Comparison of ENCODE assay signal across 9 mouse cellular contexts in the genomic region with DNA sequence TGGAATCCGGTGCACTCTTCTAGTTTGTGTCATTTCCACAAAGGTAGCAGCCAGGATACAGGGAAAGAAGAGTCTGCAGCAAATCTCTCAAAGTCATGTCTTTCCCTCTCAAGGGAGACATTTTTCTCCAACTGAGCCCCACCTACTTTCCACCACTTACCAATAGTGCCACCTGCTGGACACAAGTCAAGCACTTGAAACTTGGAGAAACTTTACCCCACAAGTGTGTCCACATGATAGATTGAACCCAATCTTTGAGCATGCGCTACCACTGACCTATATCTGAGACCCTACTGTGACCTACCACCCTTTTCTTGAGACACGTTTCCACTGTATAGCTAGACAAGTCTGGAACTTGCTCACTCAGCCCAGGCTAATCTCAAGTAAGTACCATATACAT. TPM values are rescaled to one million over a fixed set of nuclear protein-coding genes. Genes with fewer than 3 reads are reported as not detected.
DNase-seq lines count a peak whose midpoint lies in the region; ATAC-seq and TF ChIP-seq lines count a peak whose summit lies in the region.
"Had no signal": no experiment of that assay in that cellular context is flagged by ENCODE, and none has a peak within 500 bp of the region (broad histone marks: within the 10 kb centered on the region; RNA-seq: fewer than 3 reads in every experiment).

No protein-coding gene starts in this region.

- no peak overlapping the region for H3K9ac ChIP-seq in neural tube, embryonic 15.5 days (replicated peaks)

- H3K9me3 ChIP-seq in neural tube, embryonic 15.5 days (replicated peaks), result no peaks in the 10 kb centered on the region
- H3K9me3 ChIP-seq in hindbrain, embryonic 10.5 days, result no peaks in the 10 kb centered on the region; the same call in 1 of the 2 replicates

- H3K27me3 ChIP-seq in neural tube, embryonic 15.5 days (replicated peaks), result no peaks in the 10 kb centered on the region
- H3K27me3 ChIP-seq in hindbrain, embryonic 10.5 days (ENCODE audit: insufficient read depth, poor library complexity, severe bottlenecking), result no peaks in the 10 kb centered on the region

- no peak for DNase-seq in gastrocnemius, adult 2 months
- no peak for DNase-seq in gastrocnemius, postnatal 4 days (ENCODE audit: low spot score in 2 of 2)
- DNase-seq in 3T3-L1 (ENCODE audit: low read depth, low spot score) (peak; percentile 72), NIH3T3 (ENCODE audit: low read depth) (peak; percentile 81)
- DNase-seq in heart, postnatal 4 days, result peak; percentile 45
- DNase-seq in natural killer cell, adult 2 months (ENCODE audit: low spot score in 2 of 2), result peak; percentile 40 to 54
- DNase-seq in hindbrain, embryonic 10.5 days (ENCODE audit: low spot score), result no peak

- no peak overlapping the region for H3K4me2 ChIP-seq in neural tube, embryonic 15.5 days

- peak; percentile 66 for TF ChIP-seq CTCF in gastrocnemius, adult 2 months (IDR thresholded peaks at IDR 0.05)

- no peak for ATAC-seq in neural tube, embryonic 15.5 days (ENCODE audit: low FRiP score)

- H3K27ac ChIP-seq in gastrocnemius, adult 2 months, result peak overlapping the region; percentile 9; the same call in 1 of the 2 replicates
- no peak overlapping the region for H3K27ac ChIP-seq in neural tube, embryonic 15.5 days (replicated peaks)
- no peak overlapping the region for H3K27ac ChIP-seq in hindbrain, embryonic 10.5 days

- H3K4me3 ChIP-seq in gastrocnemius, adult 2 months, result no peak overlapping the region
- H3K4me3 ChIP-seq in neural tube, embryonic 15.5 days (replicated peaks), result no peak overlapping the region
- H3K4me3 ChIP-seq in hindbrain, embryonic 10.5 days, result no peak overlapping the region

- peaks cover 37% of the 10 kb centered on the region for H3K36me3 ChIP-seq in neural tube, embryonic 15.5 days
- peaks cover 42% of the 10 kb centered on the region for H3K36me3 ChIP-seq in hindbrain, embryonic 10.5 days

- H3K4me1 ChIP-seq in neural tube, embryonic 15.5 days, result peaks cover 9% of the 10 kb centered on the region
- peaks cover 8% of the 10 kb centered on the region for H3K4me1 ChIP-seq in hindbrain, embryonic 10.5 days (replicated peaks)

- intact Hi-C loops in gastrocnemius, adult 2 months (cut with DNase I), result loop anchor here (5.0 to 10.0 kb wide), 2 partner anchors 66 to 214 kb away; a partner anchor contains a TSS

- 51% methylated on average over 3 of the region's 3 CpGs for WGBS in neural tube, embryonic 15.5 days
- 50% methylated on average over 3 of the region's 3 CpGs for WGBS in hindbrain, embryonic 10.5 days

RNA-seq across cellular contexts. Expression of a gene that starts 1.9 kb away (rescaled TPM):
- total RNA-seq in gastrocnemius, adult 2 months (2021), result 10 to 100 TPM; 13.8 to 19.2 TPM
- 10 to 100 TPM; 22.6 to 23.8 TPM for total RNA-seq in gastrocnemius, postnatal 4 days (2021)
- total RNA-seq in heart, postnatal 4 days (2021), result 10 to 100 TPM; 24.7 to 25.9 TPM
- 72.2 and 89.5 TPM in 2 replicates for polyA plus RNA-seq in neural tube, embryonic 15.5 days (2015; fragmentation: Nextera tagmentation; extraction: Ambion mirVana)
- polyA plus RNA-seq in hindbrain, embryonic 10.5 days (2016; fragmentation: Nextera tagmentation; extraction: Ambion mirVana), result 82.2 and 85.5 TPM in 2 replicates

RNA-seq across cellular contexts. Expression of a gene that starts 28.9 kb away (rescaled TPM):
- 10 to 100 TPM; 33.4 to 38.7 TPM for total RNA-seq in gastrocnemius, adult 2 months (2021)
- total RNA-seq in gastrocnemius, postnatal 4 days (2021), result 10 to 100 TPM; 66.8 to 78.1 TPM
- 10 to 100 TPM; 61.8 to 70.6 TPM for total RNA-seq in heart, postnatal 4 days (2021)
- 157 and 172 TPM in 2 replicates for polyA plus RNA-seq in neural tube, embryonic 15.5 days (2015; fragmentation: Nextera tagmentation; extraction: Ambion mirVana)
- polyA plus RNA-seq in hindbrain, embryonic 10.5 days (2016; fragmentation: Nextera tagmentation; extraction: Ambion mirVana), result 239 and 277 TPM in 2 replicates

RNA-seq across cellular contexts. Expression of a gene that starts 31.8 kb away (rescaled TPM):
- total RNA-seq in gastrocnemius, adult 2 months (2021), result 1,000 to 10,000 TPM in 1 of 2 experiments, 100 to 1,000 TPM in 1; 882 to 1,223 TPM
- 100 to 1,000 TPM; 799 to 899 TPM for total RNA-seq in gastrocnemius, postnatal 4 days (2021)
- total RNA-seq in heart, postnatal 4 days (2021), result 100 to 1,000 TPM; 621 to 625 TPM
- polyA plus RNA-seq in neural tube, embryonic 15.5 days (2015; fragmentation: Nextera tagmentation; extraction: Ambion mirVana), result 326 and 346 TPM in 2 replicates
- polyA plus RNA-seq in hindbrain, embryonic 10.5 days (2016; fragmentation: Nextera tagmentation; extraction: Ambion mirVana), result 313 and 393 TPM in 2 replicates

RNA-seq across cellular contexts. Expression of a gene that starts 52.5 kb away (rescaled TPM):
- not detected for total RNA-seq in gastrocnemius, adult 2 months (2021)
- total RNA-seq in gastrocnemius, postnatal 4 days (2021), result not detected
- not detected for total RNA-seq in heart, postnatal 4 days (2021)
- not detected in 2 replicates for polyA plus RNA-seq in neural tube, embryonic 15.5 days (2015; fragmentation: Nextera tagmentation; extraction: Ambion mirVana)
- not detected in 2 replicates for polyA plus RNA-seq in hindbrain, embryonic 10.5 days (2016; fragmentation: Nextera tagmentation; extraction: Ambion mirVana)
- polyA plus RNA-seq: limb, embryonic 11.5 days had no signal

Comparison
In these comparisons a context has a peak if more than half of its experiments do, and no peak if none do; other contexts are left out.
1. DNase-seq: peak in 3T3-L1 (single experiment), NIH3T3 (single experiment), heart, postnatal 4 days (single experiment) and natural killer cell, adult 2 months (2 of 2); none in gastrocnemius, adult 2 months (single experiment), gastrocnemius, postnatal 4 days (0 of 2) and hindbrain, embryonic 10.5 days (single experiment).